Mouse (Mus musculus): ENCODE measurements at regions not wholly inside any gene's neighbourhood (a gene's known extent, or its start where the extent isn't known, plus 50 kb on each side); places are given as distances from the start of the nearest gene placed in this dataset.

- no peak for DNase-seq
These were observed 168.7 kb downstream of the Zfp36l1 start for GRCm38 (mm10) chr12:79944090-79944489.

GRCm38 (mm10) chr12:79942563-79943131 is 170.2 kb downstream of the Zfp36l1 start:
- DNase-seq, result no peak

- DNase-seq, result no peak
These were observed 171.0 kb downstream of the Zfp36l1 start for GRCm38 (mm10) chr12:79941828-79942227.

GRCm38 (mm10) chr12:79939436-79939835 is 173.4 kb downstream of the Zfp36l1 start:
- no peak for DNase-seq

GRCm38 (mm10) chr12:79937876-79938275 is 174.9 kb downstream of the Zfp36l1 start:
- DNase-seq, result peak; percentile 62 to 71

GRCm38 (mm10) chr12:79936698-79937097 is 176.1 kb downstream of the Zfp36l1 start:
- DNase-seq, result peak in 1 of 2 experiments; percentile 34

- DNase-seq, result no peak
These were observed 178.7 kb downstream of the Zfp36l1 start for GRCm38 (mm10) chr12:79934091-79934490.

GRCm38 (mm10) chr12:79932905-79933304 is 179.9 kb downstream of the Zfp36l1 start:
- DNase-seq, result no peak

GRCm38 (mm10) chr12:79931455-79931854 is 181.4 kb downstream of the Zfp36l1 start:
- no peak for DNase-seq

- no peak for DNase-seq
These were observed 183.0 kb downstream of the Zfp36l1 start for GRCm38 (mm10) chr12:79929846-79930245.

GRCm38 (mm10) chr12:79928739-79929380 is 184.0 kb downstream of the Zfp36l1 start:
- DNase-seq, result no peak

GRCm38 (mm10) chr12:79928298-79928697 is 184.5 kb downstream of the Zfp36l1 start:
- no peak for DNase-seq

- DNase-seq, result peak; percentile 62 to 74
These were observed 186.9 kb downstream of the Zfp36l1 start for GRCm38 (mm10) chr12:79925704-79926588.

GRCm38 (mm10) chr12:79924921-79925703 is 187.7 kb downstream of the Zfp36l1 start:
- no peak for DNase-seq

GRCm38 (mm10) chr12:79923811-79924210 is 189.0 kb downstream of the Zfp36l1 start:
- no peak for DNase-seq

GRCm38 (mm10) chr12:79921786-79922185 is 191.0 kb downstream of the Zfp36l1 start:
- DNase-seq, result no peak

- DNase-seq, result no peak
These were observed 193.8 kb downstream of the Zfp36l1 start for GRCm38 (mm10) chr12:79918983-79919382.

GRCm38 (mm10) chr12:79917634-79918289 is 195.1 kb downstream of the Zfp36l1 start:
- no peak for DNase-seq

- no peak for DNase-seq
These were observed 195.7 kb downstream of the Zfp36l1 start for GRCm38 (mm10) chr12:79916896-79917633.

- no peak for DNase-seq
These were observed 198.9 kb downstream of the Zfp36l1 start for GRCm38 (mm10) chr12:79913898-79914297.
